Mouse (Mus musculus) MEL (cell line): ENCODE data around the gene Cdkn1a. TPM values are rescaled to one million over a fixed set of nuclear protein-coding genes. Genes with fewer than 3 reads are reported as not detected.

ENCODE experiments used
- DNase-seq: peaks from one replicate; pipeline ENCODE4 v3.0.0; 2011; ENCODE audit warnings: low read depth, low spot score
- H3K27ac ChIP-seq: 2 replicates; pipeline ENCODE4 v1.5.1; 2012; ENCODE audit warnings: low read depth, mild to moderate bottlenecking, control low read depth, low read length, moderate library complexity; ENCODE audit not compliant: control insufficient read depth
- H3K27me3 ChIP-seq, 2 experiments: fragments of 150-350 bp in 1 of 2; sonication (generic) in 1 of 2; 2 replicates each; pipeline ENCODE4 v1.6.1; 2012; ENCODE audit warnings: low read length in 2 of 2, mild to moderate bottlenecking in 2 of 2, improper control_type of control experiment in 1 of 2, moderate library complexity in 1 of 2; ENCODE audit not compliant: insufficient read depth in 2 of 2, control insufficient read depth in 1 of 2
- H3K36me3 ChIP-seq, 2 experiments: 2 replicates each; pipeline ENCODE4 v1.6.1; 2012 to 2014; ENCODE audit warnings: low read length in 2 of 2, improper control_type of control experiment in 1 of 2, inconsistent platforms in 1 of 2, mild to moderate bottlenecking in 1 of 2; ENCODE audit not compliant: insufficient read depth in 2 of 2, control insufficient read depth in 1 of 2
- H3K4me1 ChIP-seq, 2 experiments: fragments of 150-350 bp in 1 of 2; sonication (generic) in 1 of 2; 2 replicates each; pipeline ENCODE4 v1.6.1; 2012; ENCODE audit warnings: low read length in 2 of 2, improper control_type of control experiment in 1 of 2, mild to moderate bottlenecking in 1 of 2; ENCODE audit not compliant: insufficient read depth in 2 of 2, control insufficient read depth in 1 of 2
- H3K4me3 ChIP-seq, 2 experiments: fragments of 150-350 bp in 1 of 2; sonication (generic) in 1 of 2; 2 replicates each; pipeline ENCODE4 v1.5.1; 2012; ENCODE audit warnings: low read depth in 2 of 2, low read length in 2 of 2, mild to moderate bottlenecking in 2 of 2, moderate library complexity in 2 of 2, control low read depth in 1 of 2, improper control_type of control experiment in 1 of 2; ENCODE audit not compliant: control insufficient read depth in 1 of 2, insufficient read depth in 1 of 2
- H3K79me2 ChIP-seq: 2 replicates; pipeline ENCODE4 v1.6.1; 2012; ENCODE audit warnings: mild to moderate bottlenecking, low read length, moderate library complexity; ENCODE audit not compliant: control insufficient read depth, poor library complexity, insufficient read depth
- H3K9ac ChIP-seq: 2 replicates; pipeline ENCODE4 v1.6.1; 2012; ENCODE audit warnings: low read depth, mild to moderate bottlenecking, control low read depth, low read length, moderate library complexity; ENCODE audit not compliant: control insufficient read depth, poor library complexity, severe bottlenecking
- H3K9me3 ChIP-seq: fragments of 150-350 bp; sonication (generic); replicated peaks from 2 replicates; pipeline ENCODE4 v1.6.1; 2012; ENCODE audit warnings: mild to moderate bottlenecking, low read length, improper control_type of control experiment, moderate library complexity; ENCODE audit not compliant: insufficient read depth
- CHD1 ChIP-seq: IDR thresholded peaks from 2 replicates; pipeline ENCODE4 v1.6.1; 2012; ENCODE audit warnings: low read depth, mild to moderate bottlenecking, inconsistent platforms, low read length, improper control_type of control experiment
- CHD2 ChIP-seq: IDR thresholded peaks from 2 replicates; pipeline ENCODE4 v1.6.1; 2011; ENCODE audit warnings: low read length, improper control_type of control experiment
- ELF1 ChIP-seq: IDR thresholded peaks from 2 replicates; pipeline ENCODE4 v1.6.1; 2014; ENCODE audit warnings: low read depth, mild to moderate bottlenecking, inconsistent platforms, low read length, improper control_type of control experiment, moderate library complexity
- ETS1 ChIP-seq: IDR thresholded peaks from 2 replicates; pipeline ENCODE4 v1.6.1; 2012; ENCODE audit warnings: low read depth, mild to moderate bottlenecking, inconsistent platforms, low read length, improper control_type of control experiment, moderate library complexity
- GABPA ChIP-seq: IDR thresholded peaks from 2 replicates; pipeline ENCODE4 v1.6.1; 2012; ENCODE audit warnings: low read depth, mild to moderate bottlenecking, inconsistent platforms, low read length, improper control_type of control experiment, moderate library complexity
- GATA1 ChIP-seq: IDR thresholded peaks from 2 replicates; pipeline ENCODE4 v1.6.1; 2011; ENCODE audit warnings: low read depth, low read length, improper control_type of control experiment
- HCFC1 ChIP-seq: IDR thresholded peaks from 2 replicates; pipeline ENCODE4 v1.6.1; 2012; ENCODE audit warnings: low read depth, mild to moderate bottlenecking, inconsistent platforms, low read length, improper control_type of control experiment, moderate library complexity
- JUND ChIP-seq: IDR thresholded peaks from 2 replicates; pipeline ENCODE4 v1.6.1; 2011; ENCODE audit warnings: low read depth, mild to moderate bottlenecking, improper control_type of control experiment, low read length
- MAFK ChIP-seq: IDR thresholded peaks from 2 replicates; pipeline ENCODE4 v1.6.1; 2011; ENCODE audit warnings: low read depth, mild to moderate bottlenecking, low read length, improper control_type of control experiment, borderline replicate concordance
- MEF2A ChIP-seq: IDR thresholded peaks from 2 replicates; pipeline ENCODE4 v1.6.1; 2014; ENCODE audit warnings: low read depth, mild to moderate bottlenecking, inconsistent platforms, low read length, improper control_type of control experiment; ENCODE audit not compliant: poor library complexity, insufficient replicate concordance, severe bottlenecking; ENCODE audit errors: extremely low read depth
- MXI1 ChIP-seq: IDR thresholded peaks from 2 replicates; pipeline ENCODE4 v1.6.1; 2011; ENCODE audit warnings: mild to moderate bottlenecking, low read depth, low read length, improper control_type of control experiment
- MYB ChIP-seq: IDR thresholded peaks from 2 replicates; pipeline ENCODE4 v1.6.1; 2011; ENCODE audit warnings: mild to moderate bottlenecking, low read depth, low read length, improper control_type of control experiment
- MYC ChIP-seq: IDR thresholded peaks from 2 replicates; pipeline ENCODE4 v1.6.1; 2011; ENCODE audit warnings: low read depth, mild to moderate bottlenecking, low read length, improper control_type of control experiment, moderate library complexity
- NRF1 ChIP-seq: IDR thresholded peaks from 2 replicates; pipeline ENCODE4 v1.6.1; 2014; ENCODE audit warnings: low read depth, mild to moderate bottlenecking, inconsistent platforms, low read length, improper control_type of control experiment, moderate library complexity; ENCODE audit not compliant: poor library complexity, insufficient read depth, severe bottlenecking
- POLR2AphosphoS2 ChIP-seq: IDR thresholded peaks from 2 replicates; pipeline ENCODE4 v1.6.1; 2011; ENCODE audit warnings: low read length, improper control_type of control experiment
- POLR2AphosphoS5 ChIP-seq: IDR thresholded peaks from 2 replicates; pipeline ENCODE4 v1.6.1; 2012; ENCODE audit warnings: low read depth, borderline replicate concordance, mild to moderate bottlenecking, inconsistent platforms, low read length, moderate library complexity, mixed read lengths
- RAD21 ChIP-seq: IDR thresholded peaks from 2 replicates; pipeline ENCODE4 v1.6.1; 2011; ENCODE audit warnings: mild to moderate bottlenecking, low read depth, low read length, improper control_type of control experiment
- SMC3 ChIP-seq: IDR thresholded peaks from 2 replicates; pipeline ENCODE4 v1.6.1; 2011; ENCODE audit warnings: low read depth, low read length, improper control_type of control experiment
- TAL1 ChIP-seq: IDR thresholded peaks from 2 replicates; pipeline ENCODE4 v1.6.1; 2012; ENCODE audit warnings: mild to moderate bottlenecking, inconsistent platforms, low read length, moderate library complexity, mixed read lengths
- UBTF ChIP-seq: IDR thresholded peaks from 2 replicates; pipeline ENCODE4 v1.6.1; 2012; ENCODE audit warnings: low read depth, mild to moderate bottlenecking, inconsistent platforms, low read length, improper control_type of control experiment, moderate library complexity, borderline replicate concordance; ENCODE audit not compliant: insufficient read depth
- USF1 ChIP-seq: IDR thresholded peaks from 2 replicates; pipeline ENCODE4 v1.6.1; 2014; ENCODE audit warnings: low read depth, mild to moderate bottlenecking, inconsistent platforms, low read length, improper control_type of control experiment, moderate library complexity
- USF2 ChIP-seq, 2 experiments: IDR thresholded peaks; 2 replicates each; pipeline ENCODE4 v1.6.1; 2011 to 2012; ENCODE audit warnings: improper control_type of control experiment in 2 of 2, low read length in 2 of 2, borderline replicate concordance in 1 of 2, inconsistent platforms in 1 of 2, low read depth in 1 of 2, mild to moderate bottlenecking in 1 of 2; ENCODE audit not compliant: insufficient read depth in 1 of 2
- ZC3H11A ChIP-seq: IDR thresholded peaks from 2 replicates; pipeline ENCODE4 v1.6.1; 2012; ENCODE audit warnings: low read depth, mild to moderate bottlenecking, inconsistent platforms, low read length, improper control_type of control experiment
- ZKSCAN1 ChIP-seq: IDR thresholded peaks from 2 replicates; pipeline ENCODE4 v1.6.1; 2012; ENCODE audit warnings: low read depth, mild to moderate bottlenecking, inconsistent platforms, low read length, improper control_type of control experiment, moderate library complexity
- ZMIZ1 ChIP-seq: IDR thresholded peaks from 2 replicates; pipeline ENCODE4 v1.6.1; 2012; ENCODE audit warnings: low read depth, mild to moderate bottlenecking, inconsistent platforms, low read length, improper control_type of control experiment, moderate library complexity
- ZNF384 ChIP-seq: IDR thresholded peaks from 2 replicates; pipeline ENCODE4 v1.6.1; 2012; ENCODE audit warnings: low read depth, mild to moderate bottlenecking, inconsistent platforms, low read length, improper control_type of control experiment
- polyA plus RNA-seq, 2 experiments: library from polyadenylated mRNA; stranded (reverse) in 1 of 2; unstranded in 1 of 2; fragments of >175 nt in 1 of 2; fragments of >200 nt in 1 of 2; gene quantifications; 2 replicates each; pipeline versions ENCODE4 v1.2.1 to v1.2.4; 2012; ENCODE audit warnings: low replicate concordance in 2 of 2, low read depth in 1 of 2; ENCODE audit not compliant: insufficient read length in 2 of 2, insufficient read depth in 1 of 2, missing spikeins in 1 of 2
- total RNA-seq: library from RNA; depleted of rRNA; stranded (reverse); fragments of 300-350 nt; gene quantifications from 2 replicates; pipeline ENCODE4 v1.2.3, GENCODE M21; 2012

Gene Cdkn1a
- total and polyA plus RNA-seq, 3 experiments, result 2.0 to 21.0 TPM; not detected in 1

DNA sequence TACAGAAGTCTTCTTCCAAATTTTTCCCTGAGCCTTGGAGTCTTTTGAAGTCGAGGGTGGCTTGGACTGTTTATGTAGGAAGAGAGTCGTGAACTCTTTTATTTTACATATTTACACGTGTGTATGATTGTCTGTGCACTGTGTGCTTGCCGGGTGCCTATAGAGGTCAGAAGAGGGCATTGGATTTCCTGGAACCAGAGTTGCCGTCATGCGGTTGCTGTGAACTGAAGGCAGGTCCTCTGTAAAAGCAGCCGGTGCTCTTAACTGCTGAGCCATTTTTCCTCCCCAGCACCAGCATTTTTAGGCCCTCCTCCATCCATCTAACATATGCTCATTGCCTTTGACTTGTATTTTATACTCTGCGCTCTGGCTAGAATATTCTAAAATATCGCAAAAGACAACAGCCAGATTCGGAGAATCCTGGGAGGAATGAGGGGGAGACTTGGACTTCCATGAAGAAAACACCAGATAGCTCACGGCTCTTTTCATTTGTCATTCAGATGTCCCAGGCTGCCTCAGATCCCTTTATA is 33.4 kb upstream of the Cdkn1a start:
- no peaks in the 10 kb centered on the region for H3K79me2 ChIP-seq
- no peaks in the 10 kb centered on the region for H3K27me3 ChIP-seq
- no peak overlapping the region for H3K27ac ChIP-seq
- no peak for DNase-seq
- H3K36me3 ChIP-seq, result 0 out of 4 replicates have a peak, but pooled peaks cover 0 to 5% of the 10 kb centered on the region in 2 experiments
- peaks cover 3 to 7% of the 10 kb centered on the region in 2 experiments; a peak in 2 of 4 replicates for H3K4me1 ChIP-seq
- H3K9ac ChIP-seq, result no peak overlapping the region
- no peak for TF ChIP-seq HCFC1
- no peak for TF ChIP-seq POLR2AphosphoS5
- TF ChIP-seq SMC3, result no peak
- no peak for TF ChIP-seq MYC
- TF ChIP-seq TAL1, result no peak
- TF ChIP-seq CHD1, result no peak
- no peak for TF ChIP-seq ZKSCAN1
- TF ChIP-seq JUND, result no peak
- no peak for TF ChIP-seq POLR2AphosphoS2
- no peak for TF ChIP-seq MEF2A
- no peak for TF ChIP-seq USF1
- no peak for TF ChIP-seq USF2 (IDR thresholded peaks at IDR 0.05; ENCODE audit: borderline replicate concordance in 1 of 2, insufficient read depth in 1 of 2, low read depth in 1 of 2, low read length in 2 of 2)
- no peak for TF ChIP-seq MAFK
- TF ChIP-seq ZMIZ1, result no peak
- TF ChIP-seq CHD2, result no peak
- H3K9me3 ChIP-seq, result no peaks in the 10 kb centered on the region
- no peak overlapping the region for H3K4me3 ChIP-seq

GRCm38 (mm10) chr17:29057961-29058360 is 32.8 kb upstream of the Cdkn1a start:
- Histone ChIP-seq H3K4me3 (no peak overlapping the region), H3K27me3 (no peaks in the 10 kb centered on the region), H3K9me3 (no peaks in the 10 kb centered on the region), H3K79me2 (no peaks in the 10 kb centered on the region), H3K4me1 (peaks cover 3 to 7% of the 10 kb centered on the region in 2 experiments; a peak in 2 of 4 replicates), H3K9ac (no peak overlapping the region), H3K27ac (no peak overlapping the region), H3K36me3 (0 out of 4 replicates have a peak, but pooled peaks cover 0 to 5% of the 10 kb centered on the region in 2 experiments)
- no peak for DNase-seq
- TF ChIP-seq JUND (no peak), ETS1 (no peak), ZMIZ1 (no peak), NRF1 (no peak), UBTF (no peak), GABPA (no peak), MYB (no peak), MXI1 (no peak), GATA1 (no peak), MEF2A (no peak), ZNF384 (no peak), RAD21 (no peak), ZC3H11A (no peak), ELF1 (no peak)
